Mouse (Mus musculus) regulatory T cell (primary cell): Measurements from ENCODE around the gene Sec23a.
"Not testable (repeated sequence)": the region's sequence is repeated elsewhere in the genome, so short reads cannot be mapped to it uniquely, and the experiment has no call there.

ENCODE experiments used
- in situ Hi-C: fragments of 300-600 bp; cut with MboI, MseI; formaldehyde crosslinking; loops from one replicate; pipeline ENCODE4 v1.15.1; 2025; ENCODE audit warnings: high pct_unique_total_duplicates

Gene Sec23a

GRCm38 (mm10) chr12:59010482-59010881, 1.3 kb downstream of the Sec23a start:
- in situ Hi-C loops: no loop called here

DNA sequence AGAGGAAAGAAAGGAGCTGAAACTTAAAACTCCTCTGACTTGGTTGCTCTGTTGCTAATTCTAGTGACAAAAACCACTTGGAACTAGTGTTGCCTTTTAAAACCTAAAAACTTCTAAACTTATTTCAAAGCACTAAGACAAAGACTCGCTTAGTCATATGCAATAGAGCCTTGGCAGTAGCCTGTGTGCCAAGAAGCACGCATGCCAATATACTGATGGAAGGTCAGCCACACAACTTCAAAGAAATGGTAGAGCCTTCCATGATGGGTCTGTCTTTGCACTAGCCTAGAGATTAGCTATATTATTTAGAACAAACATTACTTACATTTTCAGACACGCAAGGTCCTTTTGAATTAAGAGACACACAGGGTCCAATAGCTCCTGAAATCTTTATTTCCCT, 26.1 kb downstream of the Sec23a start:
- in situ Hi-C loops: no loop called here

DNA sequence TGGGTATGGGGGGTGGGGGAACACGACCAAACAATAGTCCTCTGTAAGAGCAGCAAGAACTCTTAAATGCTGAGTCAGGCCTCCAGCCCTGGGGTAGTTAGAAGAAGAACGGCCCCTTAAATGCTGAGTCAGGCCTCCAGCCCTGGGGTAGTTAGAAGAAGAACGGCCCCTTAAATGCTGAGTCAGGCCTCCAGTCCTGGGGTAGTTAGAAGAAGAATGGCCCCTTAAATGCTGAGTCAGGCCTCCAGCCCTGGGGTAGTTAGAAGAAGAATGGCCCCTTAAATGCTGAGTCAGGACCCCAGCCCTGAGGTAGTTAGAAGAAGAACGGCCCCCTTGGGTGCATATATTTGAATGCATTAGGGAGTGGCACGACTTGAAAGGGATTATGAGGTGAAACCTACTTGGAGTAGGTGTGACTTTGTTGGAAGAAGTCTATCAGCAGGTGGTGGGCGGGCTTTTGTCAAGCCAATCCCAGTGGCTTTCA, 30.6 kb downstream of the Sec23a start:
- in situ Hi-C loops: not testable (repeated sequence)

- in situ Hi-C loops: no loop called here
Observed at GRCm38 (mm10) chr12:58976966-58977365, 34.9 kb downstream of the Sec23a start.

DNA sequence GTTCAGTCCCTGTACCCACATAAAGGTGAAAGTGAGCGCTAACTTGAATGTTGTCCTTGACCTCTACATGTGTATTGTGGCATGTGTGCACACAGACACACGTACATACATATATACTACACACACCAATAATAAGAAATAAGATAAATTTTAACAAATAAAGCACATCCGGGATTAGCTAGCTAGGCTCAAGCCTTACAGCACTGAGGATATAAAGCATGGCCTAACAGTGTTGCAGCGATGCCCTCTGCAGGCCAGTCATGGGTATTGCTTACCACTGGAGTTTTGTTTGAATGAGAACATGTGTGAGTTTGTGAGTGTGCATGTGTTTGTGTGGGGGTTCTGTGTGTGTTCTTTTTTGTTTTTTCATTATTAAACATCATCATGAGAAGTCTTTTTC, 47.2 kb downstream of the Sec23a start:
- in situ Hi-C loops: no loop called here

GRCm38 (mm10) chr12:58960844-58961243, 51.0 kb downstream of the Sec23a start:
- in situ Hi-C loops: no loop called here

DNA sequence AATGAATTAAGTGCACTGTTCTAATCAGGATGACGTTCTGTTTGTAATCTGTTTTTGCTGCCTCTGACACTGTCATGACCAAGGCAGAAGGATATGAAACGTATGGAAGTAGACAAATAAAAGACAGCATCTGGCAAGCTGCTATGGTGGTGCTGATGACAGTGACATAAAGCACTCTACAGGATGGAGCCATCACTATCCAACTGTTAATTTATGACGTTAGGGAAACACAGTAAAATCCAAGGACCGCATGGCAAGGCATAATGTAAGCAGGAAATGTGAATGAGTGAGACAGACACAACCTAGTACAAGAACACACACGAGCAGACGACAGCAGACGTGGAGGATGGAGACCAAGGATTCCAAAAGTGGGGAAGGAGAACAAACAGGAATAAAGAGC, 55.2 kb downstream of the Sec23a start:
- in situ Hi-C loops: no loop called here

- in situ Hi-C loops: no loop called here
Observed at GRCm38 (mm10) chr12:58956162-58956561, 55.7 kb downstream of the Sec23a start.

- in situ Hi-C loops: loop anchor here (25.0 kb wide), 2 partner anchors 1111 to 1686 kb away; no protein-coding TSS in a partner anchor
Observed at GRCm38 (mm10) chr12:58947879-58948278, 63.9 kb downstream of the Sec23a start.

GRCm38 (mm10) chr12:58947231-58947630, 64.6 kb downstream of the Sec23a start:
- in situ Hi-C loops: loop anchor here (25.0 kb wide), 2 partner anchors 1110 to 1685 kb away; no protein-coding TSS in a partner anchor

- in situ Hi-C loops: loop anchor here (25.0 kb wide), 2 partner anchors 1105 to 1680 kb away; no protein-coding TSS in a partner anchor
Observed at GRCm38 (mm10) chr12:58942544-58942943, 69.3 kb downstream of the Sec23a start.

DNA sequence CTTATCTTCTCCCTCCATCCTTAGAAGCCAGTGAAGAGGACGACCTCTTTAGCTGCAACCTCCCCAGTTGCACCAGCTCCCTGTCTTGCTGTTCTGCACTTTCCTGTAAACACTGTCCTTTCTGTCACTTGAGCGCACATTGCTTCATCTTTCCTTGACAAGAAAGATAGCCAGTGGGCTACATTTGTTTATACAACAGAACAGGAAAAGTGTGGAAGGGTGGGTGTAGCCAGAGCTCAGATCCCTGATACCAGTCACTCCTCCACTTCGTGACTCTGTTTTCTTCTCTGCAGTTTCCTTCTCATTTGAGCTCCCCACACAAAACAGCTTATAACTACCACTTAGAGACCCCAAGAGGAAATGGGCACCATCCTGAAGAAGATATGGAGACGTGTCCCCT, 77.2 kb downstream of the Sec23a start:
- in situ Hi-C loops: loop anchor here (25.0 kb wide), 2 partner anchors 1097 to 1672 kb away; no protein-coding TSS in a partner anchor

DNA sequence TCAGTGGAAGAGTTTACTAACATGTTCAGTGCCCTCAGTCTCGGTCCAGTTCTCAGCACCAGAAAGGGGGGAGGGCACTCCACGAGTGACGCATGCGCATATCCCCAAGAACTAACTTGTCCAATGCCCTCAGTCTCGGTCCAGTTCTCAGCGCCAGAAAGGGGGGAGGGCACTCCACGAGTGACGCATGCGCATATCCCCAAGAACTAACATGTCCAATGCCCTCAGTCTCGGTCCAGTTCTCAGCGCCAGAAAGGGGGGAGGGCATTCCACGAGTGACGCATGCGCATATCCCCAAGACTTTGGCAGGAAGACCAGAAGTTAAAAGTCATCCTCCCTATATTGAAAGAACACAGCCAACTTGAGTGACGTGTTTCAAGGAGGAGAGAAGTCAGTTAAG, 86.8 kb downstream of the Sec23a start:
- in situ Hi-C loops: loop anchor here (25.0 kb wide), 2 partner anchors 1088 to 1663 kb away; no protein-coding TSS in a partner anchor

- in situ Hi-C loops: no loop called here
Observed at GRCm38 (mm10) chr12:58924025-58924424, 87.8 kb downstream of the Sec23a start.

DNA sequence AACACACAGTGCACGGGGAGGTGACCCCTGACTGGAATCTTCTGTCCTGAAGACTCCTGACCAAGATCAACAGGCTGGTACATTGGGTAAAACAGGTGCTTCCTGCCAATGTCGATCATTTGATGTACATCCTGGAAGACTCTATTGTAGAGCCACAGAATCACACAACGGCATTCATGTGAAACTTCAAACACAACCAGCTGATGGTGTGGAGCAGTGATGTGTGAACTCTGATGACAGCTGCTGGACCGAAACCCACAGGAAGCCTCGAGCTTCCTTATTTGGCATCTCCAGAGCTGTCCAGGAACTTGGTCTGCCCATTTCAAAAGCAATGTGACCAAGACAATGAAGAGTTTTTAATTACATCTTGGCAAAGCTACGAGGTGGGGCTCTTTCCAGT, 91.0 kb downstream of the Sec23a start:
- in situ Hi-C loops: no loop called here

DNA sequence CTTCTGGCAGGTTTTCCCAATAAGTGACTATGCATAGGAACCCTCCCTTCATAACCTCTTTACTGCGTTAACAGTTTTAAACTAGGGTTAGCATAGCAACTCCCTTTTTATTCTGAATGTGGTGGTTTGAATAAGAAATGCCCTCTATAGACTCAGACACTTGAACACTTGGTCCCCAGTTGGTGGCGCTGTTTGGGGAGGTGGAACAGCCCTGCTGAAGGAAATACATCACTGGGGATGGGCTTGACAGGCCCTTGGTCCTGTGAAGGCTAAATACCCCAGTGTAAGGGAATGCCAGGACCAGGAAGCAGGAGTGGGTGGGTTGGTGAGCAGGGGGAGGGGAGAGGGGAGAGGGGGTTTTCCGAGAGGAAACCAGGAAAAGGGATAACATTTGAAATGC, 92.3 kb downstream of the Sec23a start:
- in situ Hi-C loops: no loop called here

GRCm38 (mm10) chr12:58909826-58910225, 102.0 kb downstream of the Sec23a start:
- in situ Hi-C loops: no loop called here
